Mouse (Mus musculus) embryo, embryonic 10.5 days (tissue): Measurements from ENCODE around the gene Rpl5.
A peak's percentile ranks its signal among the peaks of the same experiment; 100 is the strongest.
"Not testable (repeated sequence)": the region's sequence is repeated elsewhere in the genome, so short reads cannot be mapped to it uniquely, and the experiment has no call there.

Experiments used
- DNase-seq: peaks from one replicate; pipeline ENCODE4 v3.0.0-alpha.2; 2015; ENCODE audit warnings: low spot score

Gene Rpl5

DNA sequence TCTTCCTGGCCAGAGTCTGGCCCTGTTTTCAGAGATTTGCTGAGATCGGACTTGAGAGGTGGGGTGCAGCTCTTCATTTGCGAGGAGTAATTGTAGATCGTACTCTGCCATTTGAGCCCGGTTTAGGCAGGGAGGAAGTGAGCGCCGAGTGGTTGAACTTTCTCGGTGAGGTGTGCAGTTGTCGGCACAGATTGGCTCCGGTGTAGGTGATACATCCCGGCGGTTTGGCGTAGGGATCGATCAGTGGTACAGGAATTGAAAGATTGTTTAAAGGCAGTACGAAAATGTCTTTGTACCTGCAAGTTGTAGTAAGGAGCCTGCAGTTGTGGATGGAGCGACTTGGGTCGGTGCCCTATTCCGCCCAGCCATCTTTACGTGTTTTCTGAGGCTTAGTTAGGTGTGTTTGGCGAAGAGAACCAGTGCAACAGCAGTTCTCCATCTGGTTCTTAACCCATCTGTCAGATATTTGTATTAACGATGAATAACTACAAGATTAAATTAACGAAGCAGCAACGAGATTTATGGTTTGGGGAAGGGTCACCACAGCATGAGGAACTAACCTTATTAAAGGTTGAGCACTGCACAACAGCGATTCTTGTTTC, 813 bp downstream of the Rpl5 start:
- DNase-seq = no peak

GRCm38 (mm10) chr5:107904325-107904724, 4.0 kb downstream of the Rpl5 start:
- no peak for DNase-seq

- DNase-seq = no peak
These were observed 8.3 kb downstream of the Rpl5 start for GRCm38 (mm10) chr5:107908514-107909110.

GRCm38 (mm10) chr5:107909668-107910067, 9.4 kb downstream of the Rpl5 start:
- no peak for DNase-seq

DNA sequence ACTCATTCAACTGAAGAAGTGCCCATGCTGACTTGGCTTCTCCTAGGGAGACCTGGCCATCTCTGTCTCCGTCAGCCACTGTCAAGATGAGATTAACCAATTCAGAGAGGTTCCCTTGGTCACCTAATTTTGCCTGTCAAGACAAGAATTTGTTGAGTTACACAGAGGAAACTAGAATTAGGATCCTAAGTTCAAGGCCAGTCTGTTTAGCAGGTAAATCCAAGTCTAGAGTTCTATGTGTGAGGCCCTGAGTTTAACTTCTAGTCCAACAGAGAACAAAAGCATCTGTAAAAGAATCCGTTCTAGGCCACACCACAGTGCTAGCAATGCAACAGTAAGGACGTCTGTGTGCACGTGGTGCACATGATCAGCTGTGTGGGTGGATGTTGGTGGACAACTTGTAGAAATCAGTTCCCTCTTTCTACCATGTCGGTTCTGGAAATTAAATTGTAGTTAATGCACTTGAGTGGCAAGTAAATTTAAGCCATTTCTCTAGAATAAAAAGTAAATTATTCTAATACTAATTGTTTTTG, 9.8 kb downstream of the Rpl5 start:
- DNase-seq = no peak

DNA sequence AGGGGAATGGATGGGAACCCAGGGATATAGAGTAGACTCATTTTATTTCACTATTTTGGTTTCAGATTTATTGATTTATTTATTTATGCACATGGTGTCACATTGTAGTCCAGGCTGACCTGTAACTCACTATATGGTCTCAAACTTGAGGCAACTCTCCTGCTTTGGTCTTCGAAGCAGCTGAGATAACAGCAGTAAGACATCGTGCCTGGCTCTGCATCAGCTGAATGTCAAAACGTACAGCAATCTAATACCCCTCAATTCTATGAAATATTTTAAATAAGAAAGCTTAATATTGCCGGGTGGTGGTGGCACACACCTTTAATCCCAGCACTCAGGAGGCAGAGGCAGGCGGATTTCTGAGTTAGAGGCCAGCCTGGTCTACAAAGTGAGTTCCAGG, 10.7 kb downstream of the Rpl5 start:
- DNase-seq = no peak

GRCm38 (mm10) chr5:107915280-107915679, 15.0 kb downstream of the Rpl5 start:
- no peak for DNase-seq

GRCm38 (mm10) chr5:107921400-107922252, 21.3 kb downstream of the Rpl5 start:
- DNase-seq = peak; percentile 88

GRCm38 (mm10) chr5:107922836-107923235, 22.5 kb downstream of the Rpl5 start:
- DNase-seq = no peak

DNA sequence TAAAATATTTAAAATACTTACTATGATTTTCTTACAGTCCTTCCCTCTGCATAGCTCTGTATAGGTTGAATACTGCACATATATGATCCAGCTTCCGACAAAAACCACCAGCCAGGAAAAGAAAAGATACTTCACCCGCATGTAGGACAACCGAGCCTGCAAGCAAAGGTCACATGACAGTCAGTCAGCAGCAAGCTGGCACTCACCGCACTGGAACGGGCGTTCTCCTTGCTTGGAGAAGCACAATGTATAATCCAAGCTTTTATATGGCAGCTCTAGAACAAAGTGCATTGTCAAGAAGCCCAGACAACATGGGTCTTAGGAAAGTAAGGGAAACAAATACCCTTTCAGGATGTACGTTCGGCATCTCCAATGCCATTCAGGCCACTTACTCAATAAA, 24.3 kb downstream of the Rpl5 start:
- DNase-seq = no peak

- no peak for DNase-seq
These were observed 26.4 kb downstream of the Rpl5 start for GRCm38 (mm10) chr5:107926550-107927249.

DNA sequence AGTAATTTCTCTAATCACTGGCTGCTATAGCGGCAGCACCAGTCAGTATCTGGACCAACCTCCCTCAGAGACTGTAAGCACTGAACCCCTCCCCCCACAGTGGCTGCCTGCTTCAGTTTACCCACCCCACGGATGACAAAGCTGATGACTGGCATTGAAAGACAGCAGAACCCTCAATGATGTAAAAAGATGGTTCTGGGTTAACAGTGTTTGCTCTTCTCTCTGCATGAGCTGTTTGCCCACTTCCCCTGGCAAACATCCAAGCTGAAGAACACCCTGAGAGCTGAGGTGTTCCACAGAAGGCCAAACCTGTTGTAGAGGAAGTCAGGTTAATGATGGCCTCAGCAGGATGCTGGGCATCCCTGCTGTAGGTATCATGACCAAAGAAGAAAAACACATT, 32.3 kb downstream of the Rpl5 start:
- no peak for DNase-seq

GRCm38 (mm10) chr5:107933202-107933974, 33.1 kb downstream of the Rpl5 start:
- no peak for DNase-seq

GRCm38 (mm10) chr5:107934770-107935543, 34.7 kb downstream of the Rpl5 start:
- DNase-seq = no peak

- DNase-seq = no peak
These were observed 36.5 kb downstream of the Rpl5 start for GRCm38 (mm10) chr5:107936625-107937389.

- DNase-seq = not testable (repeated sequence)
These were observed 38.2 kb downstream of the Rpl5 start for GRCm38 (mm10) chr5:107938483-107938882.

- DNase-seq = no peak
These were observed 38.6 kb downstream of the Rpl5 start for GRCm38 (mm10) chr5:107938886-107939285.

DNA sequence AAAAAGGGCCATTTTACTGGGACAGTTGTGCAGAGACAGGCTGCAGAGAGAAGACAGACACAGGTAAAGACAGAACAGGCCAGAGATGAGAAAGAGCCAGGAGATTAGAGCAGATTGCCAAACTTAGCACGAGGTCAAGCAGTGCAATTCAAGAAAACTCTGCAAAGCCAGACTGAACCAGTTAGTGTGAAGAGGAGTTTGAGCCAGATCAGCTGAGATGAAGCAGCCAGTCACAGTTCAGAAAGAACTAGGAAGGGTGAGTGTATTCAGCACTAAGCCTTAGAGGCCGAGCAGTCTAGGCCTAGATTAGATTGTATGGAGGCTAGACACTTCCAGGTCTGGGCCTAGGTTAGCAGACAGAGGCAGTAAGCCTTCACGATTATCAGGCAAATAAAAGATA, 39.4 kb downstream of the Rpl5 start:
- DNase-seq = no peak

- no peak for DNase-seq
These were observed 40.9 kb downstream of the Rpl5 start for GRCm38 (mm10) chr5:107941222-107941621.

DNA sequence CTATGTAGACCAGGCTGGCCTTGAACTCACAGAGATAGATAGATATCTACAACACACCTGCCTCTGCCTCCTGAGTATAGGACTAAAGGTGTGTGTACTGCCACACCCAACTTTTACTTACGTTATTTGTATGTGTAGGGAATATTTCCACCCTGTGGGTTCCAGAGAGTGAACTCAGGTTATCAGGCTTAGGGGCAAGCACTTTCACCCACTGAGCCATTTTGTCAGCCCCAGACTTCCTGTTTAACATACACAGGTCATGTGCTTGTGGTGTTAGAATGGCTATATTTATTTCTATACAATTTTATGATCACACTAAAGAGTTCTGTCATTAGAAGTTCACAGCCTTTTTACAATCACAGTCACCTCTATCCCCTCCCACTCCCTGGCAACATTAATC, 42.6 kb downstream of the Rpl5 start:
- no peak for DNase-seq
